Mouse (Mus musculus) G1E (cell line): ENCODE results near the gene Scamp2.

ENCODE experiments used
- CTCF ChIP-seq: IDR thresholded peaks from 2 replicates; pipeline ENCODE4 v1.5.1; 2012; ENCODE audit warnings: low read depth, low read length, inconsistent platforms, mixed read lengths
- GATA1 ChIP-seq: IDR thresholded peaks from 2 replicates; pipeline ENCODE4 v1.6.1; 2012; ENCODE audit warnings: borderline replicate concordance, low read length, inconsistent platforms, mixed read lengths
- TAL1 ChIP-seq: conservative IDR thresholded peaks from 2 replicates; pipeline ENCODE4 v1.6.1; 2012; ENCODE audit warnings: low read depth, low read length, inconsistent platforms, mixed read lengths

DNA sequence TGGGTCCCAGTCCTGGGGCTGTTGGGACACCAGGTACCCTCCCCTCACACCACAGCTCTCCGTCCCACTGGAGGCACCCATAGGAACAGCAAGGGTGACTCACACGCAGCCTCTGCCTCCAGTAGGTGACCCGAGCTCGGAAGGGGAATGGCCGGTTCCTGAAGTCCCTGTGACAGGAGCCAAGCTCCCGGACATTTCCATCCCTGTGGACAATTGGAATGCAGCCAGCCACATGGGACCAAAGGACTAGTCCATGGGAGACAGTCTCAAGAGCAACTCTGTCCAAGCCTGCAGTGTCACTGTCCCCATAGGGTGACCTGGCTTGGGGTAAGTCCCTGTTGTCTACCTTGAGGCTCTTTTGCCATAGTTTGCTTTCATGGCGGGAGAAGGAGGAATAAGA is 53.2 kb downstream of the Scamp2 start:
- no peak for TF ChIP-seq GATA1
- TF ChIP-seq CTCF, result no peak
- no peak for TF ChIP-seq TAL1
